Mouse (Mus musculus) myocyte (in vitro differentiated cells): ENCODE measurements at regions not wholly inside any gene's neighbourhood (a gene's known extent, or its start where the extent isn't known, plus 50 kb on each side); places are given as distances from the start of the nearest gene placed in this dataset.

Experiments used
- H3K27me3 ChIP-seq: one replicate; pipeline ENCODE4 v1.6.1; 2011; ENCODE audit not compliant: control insufficient read depth, insufficient read depth, insufficient read length
- H3K36me3 ChIP-seq: one replicate; pipeline ENCODE4 v1.6.1; 2011; ENCODE audit not compliant: control insufficient read depth, insufficient read depth
- H3K4me2 ChIP-seq: one replicate; pipeline ENCODE4 v1.6.1; 2011; ENCODE audit warnings: low read depth, control low read depth
- H3K4me3 ChIP-seq: one replicate; pipeline ENCODE4 v1.5.1; 2011; ENCODE audit warnings: mild to moderate bottlenecking, control low read depth, moderate library complexity
- H3K79me2 ChIP-seq: one replicate; pipeline ENCODE4 v1.6.1; 2011; ENCODE audit not compliant: control insufficient read depth, insufficient read depth
- H3ac ChIP-seq: one replicate; pipeline ENCODE4 v1.6.1; 2011; ENCODE audit not compliant: control insufficient read depth, insufficient read length
- CEBPB ChIP-seq: IDR thresholded peaks from 2 replicates; pipeline ENCODE4 v1.6.1; 2011; ENCODE audit warnings: mild to moderate bottlenecking, moderate library complexity; ENCODE audit not compliant: poor library complexity, insufficient read depth, severe bottlenecking
- E2F4 ChIP-seq: IDR thresholded peaks from one replicate; pipeline ENCODE4 v1.6.1; 2011; ENCODE audit warnings: mild to moderate bottlenecking, control low read depth, moderate library complexity; ENCODE audit not compliant: insufficient read depth
- MAX ChIP-seq: IDR thresholded peaks from one replicate; pipeline ENCODE4 v1.6.1; 2011; ENCODE audit warnings: low read depth, mild to moderate bottlenecking, control low read depth
- MYOD1 ChIP-seq, 3 experiments: IDR thresholded peaks; one replicate each; pipeline ENCODE4 v1.6.1; 2011; ENCODE audit warnings: control low read depth in 2 of 3, low read depth in 2 of 3, mild to moderate bottlenecking in 2 of 3, moderate library complexity in 1 of 3; ENCODE audit not compliant: insufficient read length in 2 of 3, control insufficient read depth in 1 of 3
- MYOG ChIP-seq, 3 experiments: IDR thresholded peaks; one replicate each; pipeline ENCODE4 v1.6.1; 2011; ENCODE audit warnings: control low read depth in 2 of 3, low read depth in 2 of 3, mild to moderate bottlenecking in 2 of 3; ENCODE audit not compliant: insufficient read length in 2 of 3, control insufficient read depth in 1 of 3, insufficient read depth in 1 of 3
- POLR2A ChIP-seq: IDR thresholded peaks from one replicate; pipeline ENCODE4 v1.6.1; 2011; ENCODE audit warnings: low read depth, mild to moderate bottlenecking, control low read depth, moderate library complexity; ENCODE audit not compliant: insufficient read length
- POLR2AphosphoS2 ChIP-seq: IDR thresholded peaks from one replicate; pipeline ENCODE4 v1.6.1; 2011; ENCODE audit warnings: low read depth, control low read depth; ENCODE audit not compliant: insufficient read length
- REST ChIP-seq: IDR thresholded peaks from one replicate; pipeline ENCODE4 v1.6.1; 2011; ENCODE audit warnings: mild to moderate bottlenecking, control low read depth, moderate library complexity; ENCODE audit not compliant: insufficient read depth, insufficient read length
- SRF ChIP-seq: IDR thresholded peaks from one replicate; pipeline ENCODE4 v1.6.1; 2011; ENCODE audit warnings: low read depth; ENCODE audit not compliant: control insufficient read depth, insufficient read length
- TCF12 ChIP-seq: IDR thresholded peaks from one replicate; pipeline ENCODE4 v1.6.1; 2011; ENCODE audit warnings: mild to moderate bottlenecking, control low read depth; ENCODE audit not compliant: poor library complexity, insufficient read depth, severe bottlenecking
- TCF3 ChIP-seq: IDR thresholded peaks from one replicate; pipeline ENCODE4 v1.6.1; 2011; ENCODE audit warnings: low read depth, control low read depth; ENCODE audit not compliant: insufficient read length
- USF1 ChIP-seq: IDR thresholded peaks from one replicate; pipeline ENCODE4 v1.6.1; 2011; ENCODE audit warnings: low read depth, mild to moderate bottlenecking, control low read depth, moderate library complexity

- Histone ChIP-seq H3K4me2 (no peak overlapping the region), H3K79me2 (no peaks in the 10 kb centered on the region), H3K27me3 (peaks cover 9% of the 10 kb centered on the region), H3K4me3 (no peak overlapping the region), H3K36me3 (no peaks in the 10 kb centered on the region), H3ac (no peak overlapping the region)
- TF ChIP-seq POLR2A (no peak), MYOG (IDR thresholded peaks at IDR 0.05; ENCODE audit: control insufficient read depth in 1 of 3, insufficient read depth in 1 of 3, insufficient read length in 2 of 3, low read depth in 2 of 3) (no peak), REST (no peak), MAX (no peak), E2F4 (no peak), POLR2AphosphoS2 (no peak), USF1 (no peak), SRF (no peak), CEBPB (no peak), TCF12 (no peak), TCF3 (no peak), MYOD1 (IDR thresholded peaks at IDR 0.05; ENCODE audit: control insufficient read depth in 1 of 3, insufficient read length in 2 of 3, low read depth in 2 of 3) (no peak)
These were observed 64.1 kb upstream of the Sh3gl3 start for GRCm38 (mm10) chr7:82109550-82109949.

GRCm38 (mm10) chr7:82109977-82110376 lies 63.7 kb upstream of the Sh3gl3 start:
- Histone ChIP-seq H3K36me3 (no peaks in the 10 kb centered on the region), H3K79me2 (no peaks in the 10 kb centered on the region), H3K27me3 (peaks cover 9% of the 10 kb centered on the region), H3K4me3 (no peak overlapping the region), H3K4me2 (no peak overlapping the region), H3ac (no peak overlapping the region)
- TF ChIP-seq REST: no peak
- no peak for TF ChIP-seq USF1
- TF ChIP-seq POLR2AphosphoS2: no peak
- TF ChIP-seq TCF3: no peak
- no peak for TF ChIP-seq SRF
- no peak for TF ChIP-seq MYOD1 (IDR thresholded peaks at IDR 0.05; ENCODE audit: control insufficient read depth in 1 of 3, insufficient read length in 2 of 3, low read depth in 2 of 3)
- no peak for TF ChIP-seq E2F4
- TF ChIP-seq MYOG (IDR thresholded peaks at IDR 0.05; ENCODE audit: control insufficient read depth in 1 of 3, insufficient read depth in 1 of 3, insufficient read length in 2 of 3, low read depth in 2 of 3): no peak
- TF ChIP-seq TCF12: no peak
- TF ChIP-seq CEBPB: no peak
- TF ChIP-seq MAX: no peak
- no peak for TF ChIP-seq POLR2A

GRCm38 (mm10) chr7:82112046-82112445 lies 61.6 kb upstream of the Sh3gl3 start:
- H3K79me2 ChIP-seq: no peaks in the 10 kb centered on the region
- H3K4me2 ChIP-seq: no peak overlapping the region
- no peak overlapping the region for H3K4me3 ChIP-seq
- H3ac ChIP-seq: no peak overlapping the region
- H3K36me3 ChIP-seq: no peaks in the 10 kb centered on the region
- TF ChIP-seq TCF3 (no peak), MYOG (IDR thresholded peaks at IDR 0.05; ENCODE audit: control insufficient read depth in 1 of 3, insufficient read depth in 1 of 3, insufficient read length in 2 of 3, low read depth in 2 of 3) (no peak), POLR2A (no peak), CEBPB (no peak), POLR2AphosphoS2 (no peak), SRF (no peak), MYOD1 (IDR thresholded peaks at IDR 0.05; ENCODE audit: control insufficient read depth in 1 of 3, insufficient read length in 2 of 3, low read depth in 2 of 3) (no peak), REST (no peak), MAX (no peak), E2F4 (no peak), TCF12 (no peak), USF1 (no peak)
- H3K27me3 ChIP-seq: peaks cover 9% of the 10 kb centered on the region

DNA sequence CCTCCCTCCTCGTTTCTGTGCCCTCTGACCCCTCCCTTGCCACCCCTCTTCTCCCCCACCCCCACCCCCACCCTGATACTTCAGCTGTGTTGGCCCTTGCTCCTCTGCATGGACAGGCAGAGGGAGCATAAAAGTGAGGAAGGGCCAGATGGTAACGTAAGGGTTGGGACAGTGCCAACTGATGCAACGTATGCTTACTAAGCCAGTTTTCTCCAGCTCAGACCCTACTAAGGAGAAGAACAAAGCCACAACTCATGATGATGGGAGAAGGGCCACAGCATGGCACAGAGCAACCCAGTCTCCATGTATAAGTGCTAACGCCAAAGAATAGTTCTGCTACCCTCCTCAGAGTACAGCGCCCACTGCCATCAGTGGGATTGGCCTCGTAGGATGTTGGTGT lies 58.0 kb upstream of the Sh3gl3 start:
- no peak for TF ChIP-seq MYOD1 (IDR thresholded peaks at IDR 0.05; ENCODE audit: control insufficient read depth in 1 of 3, insufficient read length in 2 of 3, low read depth in 2 of 3)
- TF ChIP-seq REST: no peak
- no peak for TF ChIP-seq SRF
- no peak for TF ChIP-seq USF1
- no peak for TF ChIP-seq MAX
- no peak for TF ChIP-seq MYOG (IDR thresholded peaks at IDR 0.05; ENCODE audit: control insufficient read depth in 1 of 3, insufficient read depth in 1 of 3, insufficient read length in 2 of 3, low read depth in 2 of 3)
- TF ChIP-seq TCF12: no peak
- no peak for TF ChIP-seq TCF3
- no peak for TF ChIP-seq CEBPB
- TF ChIP-seq POLR2AphosphoS2: no peak
- TF ChIP-seq E2F4: no peak
- TF ChIP-seq POLR2A: no peak
- H3K27me3 ChIP-seq: peaks cover 5% of the 10 kb centered on the region
- no peaks in the 10 kb centered on the region for H3K79me2 ChIP-seq
- no peak overlapping the region for H3K4me3 ChIP-seq
- H3K36me3 ChIP-seq: no peaks in the 10 kb centered on the region
- no peak overlapping the region for H3ac ChIP-seq
- H3K4me2 ChIP-seq: no peak overlapping the region
